ENCODE assay signal across 26 mouse cellular contexts in genomic region chr14:34382921-34383704, GRCm38 (mm10). TPM values are rescaled to one million over a fixed set of nuclear protein-coding genes. Genes with fewer than 3 reads are reported as not detected.
DNase-seq lines count a peak whose midpoint lies in the region; TF ChIP-seq lines count a peak whose summit lies in the region.
"Had no signal": no experiment of that assay in that cellular context is flagged by ENCODE, and none has a peak within 500 bp of the region (broad histone marks: within the 10 kb centered on the region; RNA-seq: fewer than 3 reads in every experiment).

No protein-coding gene starts in this region.

- peaks cover 0 to 2% of the 10 kb centered on the region in 2 experiments; a peak in 1 of 4 replicates for H3K4me1 ChIP-seq in MEL (ENCODE audit: control insufficient read depth in 1 of 2, insufficient read depth in 2 of 2, low read length in 2 of 2)
- peaks cover 6% of the 10 kb centered on the region for H3K4me1 ChIP-seq in brown adipose tissue, adult 24 weeks (ENCODE audit: control insufficient read depth, insufficient read depth, insufficient read length, low read length)

- no peaks in the 10 kb centered on the region for H3K27me3 ChIP-seq in MEL (ENCODE audit: control insufficient read depth in 1 of 2, insufficient read depth in 2 of 2, low read length in 2 of 2)
- H3K27me3 ChIP-seq: embryonic facial prominence, embryonic 12.5 days; heart, embryonic 15.5 days; intestine, embryonic 15.5 days had no signal

- no peaks in the 10 kb centered on the region for H3K9me3 ChIP-seq in MEL (replicated peaks; ENCODE audit: insufficient read depth, low read length)
- H3K9me3 ChIP-seq: embryonic facial prominence, embryonic 12.5 days; heart, embryonic 10.5 days; heart, embryonic 15.5 days; hindbrain, embryonic 10.5 days; intestine, embryonic 15.5 days had no signal

- no peak for TF ChIP-seq RAD21 in MEL (IDR thresholded peaks at IDR 0.05; ENCODE audit: low read depth, low read length)

- no peak overlapping the region for H3K4me3 ChIP-seq in gastrocnemius, adult 2 months
- no peak overlapping the region for H3K4me3 ChIP-seq in MEL (ENCODE audit: control insufficient read depth in 1 of 2, insufficient read depth in 1 of 2, low read depth in 2 of 2, low read length in 2 of 2)
- H3K4me3 ChIP-seq in brown adipose tissue, adult 24 weeks (ENCODE audit: insufficient read depth, low read depth, low read length): no peak overlapping the region
- H3K4me3 ChIP-seq: embryonic facial prominence, embryonic 12.5 days; heart, embryonic 10.5 days; heart, embryonic 15.5 days; hindbrain, embryonic 10.5 days; intestine, embryonic 15.5 days had no signal

- H3K36me3 ChIP-seq in MEL (ENCODE audit: control insufficient read depth in 1 of 2, insufficient read depth in 2 of 2, low read length in 2 of 2): no peaks in the 10 kb centered on the region
- H3K36me3 ChIP-seq: embryonic facial prominence, embryonic 12.5 days; hindbrain, embryonic 10.5 days; intestine, embryonic 15.5 days had no signal

- DNase-seq in gastrocnemius, adult 2 months: no peak
- DNase-seq in gastrocnemius, adult 8-10 months (ENCODE audit: low spot score in 2 of 2): no peak
- DNase-seq in 3T3-L1 (ENCODE audit: low read depth, low spot score): peak; percentile 50
- DNase-seq in MEL (ENCODE audit: low read depth, low spot score): peak; percentile 68
- no peak for DNase-seq in layer of hippocampus, adult 9-11 months
- no peak for DNase-seq in urinary bladder, postnatal 36 days (ENCODE audit: low spot score in 2 of 2)
- DNase-seq: adrenal gland, adult 8-10 months; adrenal gland, postnatal 36 days; cerebellum, adult 11-12 months; cerebellum, adult 9-10 months; cerebellum, postnatal 25 days; gastrocnemius, postnatal 25 days; kidney, adult 18-20 months had no signal

- peak overlapping the region; percentile 35; the same call in 1 of the 2 replicates for H3K27ac ChIP-seq in gastrocnemius, adult 2 months
- H3K27ac ChIP-seq in MEL (ENCODE audit: control insufficient read depth, low read depth, low read length): peak overlapping the region; percentile 45; the same call in 1 of the 2 replicates
- H3K27ac ChIP-seq in brown adipose tissue, adult 24 weeks (replicated peaks; ENCODE audit: low read depth, low read length): peak overlapping the region; percentile 48
- H3K27ac ChIP-seq: embryonic facial prominence, embryonic 12.5 days; heart, embryonic 10.5 days; heart, embryonic 15.5 days; hindbrain, embryonic 10.5 days; hindbrain, embryonic 14.5 days; intestine, embryonic 15.5 days had no signal

- intact Hi-C loops in gastrocnemius, adult 2 months (cut with DNase I): no loop called here

- peak; percentile 64 to 76; a peak in 3 of 4 replicates for TF ChIP-seq EP300 in MEL (IDR thresholded peaks at IDR 0.05; ENCODE audit: low read depth in 1 of 2, low read length in 2 of 2)

- no peak for TF ChIP-seq POLR2A in MEL (IDR thresholded peaks at IDR 0.05; ENCODE audit: control insufficient read depth in 1 of 2, insufficient read depth in 1 of 2, low read depth in 1 of 2, low read length in 2 of 2, poor library complexity in 1 of 2)

- no peak for TF ChIP-seq CTCF in gastrocnemius, adult 2 months (IDR thresholded peaks at IDR 0.05)
- TF ChIP-seq CTCF in MEL (IDR thresholded peaks at IDR 0.05 in 2 of 3, conservative IDR thresholded peaks at IDR 0.05 in 1 of 3; ENCODE audit: control insufficient read depth in 1 of 3, insufficient read depth in 1 of 3, low read depth in 2 of 3, low read length in 3 of 3, poor library complexity in 1 of 3, severe bottlenecking in 1 of 3): no peak

- no peaks in the 10 kb centered on the region for H3K79me2 ChIP-seq in MEL (ENCODE audit: control insufficient read depth, insufficient read depth, low read length, poor library complexity)

- no peak overlapping the region for H3K9ac ChIP-seq in MEL (ENCODE audit: control insufficient read depth, low read depth, low read length, poor library complexity, severe bottlenecking)
- H3K9ac ChIP-seq: embryonic facial prominence, embryonic 12.5 days; heart, embryonic 15.5 days; hindbrain, embryonic 14.5 days; intestine, embryonic 15.5 days had no signal

TF ChIP-seq in MEL, 35 proteins besides CTCF, POLR2A, EP300 and RAD21:
- TF ChIP-seq RCOR1 (IDR thresholded peaks at IDR 0.05; ENCODE audit: low read depth, low read length) (0 out of 2 replicates have a peak, but pooled peaks have one; percentile 16), USF1 (IDR thresholded peaks at IDR 0.05; ENCODE audit: low read depth, low read length) (peak; percentile 40; the same call in 1 of the 2 replicates), TCF12 (IDR thresholded peaks at IDR 0.05; ENCODE audit: low read depth, low read length) (peak; percentile 26; the same call in 1 of the 2 replicates), CHD1 (IDR thresholded peaks at IDR 0.05; ENCODE audit: low read depth, low read length) (no peak), HCFC1 (IDR thresholded peaks at IDR 0.05; ENCODE audit: low read depth, low read length) (no peak), ETS1 (IDR thresholded peaks at IDR 0.05; ENCODE audit: low read depth, low read length) (peak; percentile 34; the same call in 1 of the 2 replicates), NRF1 (IDR thresholded peaks at IDR 0.05; ENCODE audit: insufficient read depth, low read depth, low read length, poor library complexity, severe bottlenecking) (no peak), JUND (IDR thresholded peaks at IDR 0.05; ENCODE audit: low read depth, low read length) (no peak), CHD2 (IDR thresholded peaks at IDR 0.05; ENCODE audit: low read length) (no peak), GATA1 (IDR thresholded peaks at IDR 0.05; ENCODE audit: low read depth, low read length) (peak; percentile 55; the same call in 1 of the 2 replicates)

RNA-seq across cellular contexts. Expression of gene Mmrn2, which starts 7.8 kb away (rescaled TPM):
- 10 to 100 TPM; 10.3 to 12.4 TPM for total RNA-seq in gastrocnemius, adult 2 months (2021)
- total RNA-seq in gastrocnemius, adult 8-10 months (2022): 1 to 10 TPM; 7.9 to 9.3 (median 9.0) TPM
- 0.08 TPM in 1 of 2 replicates, not detected in the other for total RNA-seq in MEL (2012; rRNA removed)
- under 1 TPM in 1 of 2 experiments, not detected in 1; 0.03 TPM for polyA plus RNA-seq in MEL (2012; ENCODE audit: insufficient read depth in 1 of 2, insufficient read length in 2 of 2, low read depth in 1 of 2, low replicate concordance in 2 of 2, missing spikeins in 1 of 2)
- 5.0 and 12.8 TPM in 2 replicates for polyA plus RNA-seq in brown adipose tissue, adult 24 weeks (2012; ENCODE audit: insufficient read depth, insufficient read length, missing spikeins)
- total RNA-seq: granulocyte monocyte progenitor cell, adult 5-6 weeks had no signal

RNA-seq across cellular contexts. Expression of gene Sncg, which starts 8.5 kb away (rescaled TPM):
- total RNA-seq in gastrocnemius, adult 2 months (2021): 1 to 10 TPM; 4.0 to 4.8 TPM
- total RNA-seq in gastrocnemius, adult 8-10 months (2022): 10 to 100 TPM in 2 of 4 experiments, 1 to 10 TPM in 2; 4.1 to 24.4 (median 9.9) TPM
- total RNA-seq in MEL (2012; rRNA removed): not detected in 2 replicates
- polyA plus RNA-seq in MEL (2012; ENCODE audit: insufficient read depth in 1 of 2, insufficient read length in 2 of 2, low read depth in 1 of 2, low replicate concordance in 2 of 2, missing spikeins in 1 of 2): not detected
- polyA plus RNA-seq in brown adipose tissue, adult 24 weeks (2012; ENCODE audit: insufficient read depth, insufficient read length, missing spikeins): 136 and 188 TPM in 2 replicates
- total RNA-seq: granulocyte monocyte progenitor cell, adult 5-6 weeks had no signal

RNA-seq across cellular contexts. Expression of gene Fam25c, which starts 27.9 kb away (rescaled TPM):
- total RNA-seq in gastrocnemius, adult 2 months (2021): not detected
- not detected for total RNA-seq in gastrocnemius, adult 8-10 months (2022)
- total RNA-seq in MEL (2012; rRNA removed): not detected in 2 replicates
- polyA plus RNA-seq in MEL (2012; ENCODE audit: insufficient read depth in 1 of 2, insufficient read length in 2 of 2, low read depth in 1 of 2, low replicate concordance in 2 of 2, missing spikeins in 1 of 2): not detected
- polyA plus RNA-seq in brown adipose tissue, adult 24 weeks (2012; ENCODE audit: insufficient read depth, insufficient read length, missing spikeins): 2.9 TPM in 1 of 2 replicates, not detected in the other
- total RNA-seq: adrenal gland, adult 8-10 months; adrenal gland, postnatal 36 days; granulocyte monocyte progenitor cell, adult 5-6 weeks; heart, postnatal 25 days had no signal
- polyA plus RNA-seq: cortical plate, adult 2 months; embryonic facial prominence, embryonic 12.5 days; forebrain, embryonic 11.5 days; forebrain, embryonic 16.5 days; frontal cortex, adult 2 months; heart, embryonic 10.5 days; heart, embryonic 15.5 days; hindbrain, embryonic 10.5 days; hindbrain, embryonic 14.5 days; intestine, embryonic 15.5 days had no signal

Comparison
In these comparisons a context has a peak if more than half of its experiments do, and no peak if none do; other contexts are left out.
1. DNase-seq: peak in 3T3-L1 (single experiment) and MEL (single experiment); none in gastrocnemius, adult 2 months (single experiment), gastrocnemius, adult 8-10 months (0 of 2), layer of hippocampus, adult 9-11 months (single experiment) and urinary bladder, postnatal 36 days (0 of 2).
2. Peak in every context shown above with its lines, with median percentiles within 50 percentile points of each other: H3K27ac ChIP-seq.